Mouse (Mus musculus): ENCODE data around the gene Ppp1r12b.

DNA sequence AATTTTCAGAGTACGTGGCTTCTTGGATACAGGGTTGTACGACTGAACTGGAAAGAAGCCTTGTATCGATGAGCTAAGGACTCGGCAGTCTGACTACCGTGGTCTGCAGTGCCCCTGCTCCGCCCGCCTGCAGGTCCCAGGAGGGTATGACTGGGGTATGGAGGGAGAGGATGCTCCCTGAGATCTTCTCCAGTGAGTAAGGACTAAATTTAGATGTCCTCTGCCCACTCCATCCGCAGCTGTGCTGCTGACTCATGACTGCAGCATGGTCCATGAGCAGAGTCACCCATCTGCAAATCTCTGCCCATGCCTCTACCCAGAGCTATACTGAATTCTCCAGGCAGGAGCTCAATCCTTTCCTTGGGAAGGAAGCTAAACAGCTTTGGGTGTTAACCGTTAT lies 46.3 kb downstream of the Ppp1r12b start:
- TF ChIP-seq CTCF (IDR thresholded peaks at IDR 0.05), result no peak
- no peak for TF ChIP-seq EP300 (IDR thresholded peaks at IDR 0.05)
